Mouse (Mus musculus): ENCODE data around the gene Zkscan16. TPM values are rescaled to one million over a fixed set of nuclear protein-coding genes. Genes with fewer than 3 reads are reported as not detected.

Zkscan16 gene
- total and polyA plus RNA-seq, 3 experiments: not detected

- Histone ChIP-seq H3K4me3 (ENCODE audit: control insufficient read depth in 1 of 2, insufficient read depth in 1 of 2, low read depth in 2 of 2, low read length in 2 of 2) (no peak overlapping the region), H3K9ac (ENCODE audit: control insufficient read depth, low read depth, low read length, poor library complexity, severe bottlenecking) (no peak overlapping the region), H3K9me3 (replicated peaks; ENCODE audit: insufficient read depth, low read length) (no peaks in the 10 kb centered on the region), H3K79me2 (ENCODE audit: control insufficient read depth, insufficient read depth, low read length, poor library complexity) (no peaks in the 10 kb centered on the region), H3K4me1 (ENCODE audit: control insufficient read depth in 1 of 2, insufficient read depth in 2 of 2, low read length in 2 of 2) (no peaks in the 10 kb centered on the region), H3K27me3 (ENCODE audit: control insufficient read depth in 1 of 2, insufficient read depth in 2 of 2, low read length in 2 of 2) (peaks cover 0 to 1% of the 10 kb centered on the region in 2 experiments; a peak in 1 of 4 replicates), H3K36me3 (ENCODE audit: control insufficient read depth in 1 of 2, insufficient read depth in 2 of 2, low read length in 2 of 2) (no peaks in the 10 kb centered on the region), H3K27ac (ENCODE audit: control insufficient read depth, low read depth, low read length) (no peak overlapping the region)
- TF ChIP-seq MYC (IDR thresholded peaks at IDR 0.05; ENCODE audit: low read depth, low read length) (no peak), POLR2AphosphoS5 (IDR thresholded peaks at IDR 0.05; ENCODE audit: borderline replicate concordance, low read depth, low read length) (no peak), CHD2 (IDR thresholded peaks at IDR 0.05; ENCODE audit: low read length) (no peak), GABPA (IDR thresholded peaks at IDR 0.05; ENCODE audit: low read depth, low read length) (no peak), BHLHE40 (IDR thresholded peaks at IDR 0.05; ENCODE audit: borderline replicate concordance, low read depth, low read length) (no peak), TBP (IDR thresholded peaks at IDR 0.05; ENCODE audit: low read depth, low read length) (no peak), MEF2A (IDR thresholded peaks at IDR 0.05; ENCODE audit: extremely low read depth, insufficient replicate concordance, low read depth, low read length, poor library complexity, severe bottlenecking) (no peak), SIN3A (IDR thresholded peaks at IDR 0.05; ENCODE audit: low read length) (no peak), CHD1 (IDR thresholded peaks at IDR 0.05; ENCODE audit: low read depth, low read length) (no peak), ZKSCAN1 (IDR thresholded peaks at IDR 0.05; ENCODE audit: low read depth, low read length) (no peak), KAT2A (conservative IDR thresholded peaks at IDR 0.05; ENCODE audit: low read depth, low read length) (no peak), EP300 (IDR thresholded peaks at IDR 0.05; ENCODE audit: low read depth in 1 of 2, low read length in 2 of 2) (no peak), POLR2A (IDR thresholded peaks at IDR 0.05; ENCODE audit: control insufficient read depth in 1 of 2, insufficient read depth in 1 of 2, low read depth in 1 of 2, low read length in 2 of 2, poor library complexity in 1 of 2) (no peak), SMC3 (IDR thresholded peaks at IDR 0.05; ENCODE audit: low read depth, low read length) (no peak), MAZ (IDR thresholded peaks at IDR 0.05; ENCODE audit: low read depth, low read length) (no peak)
- no peak for DNase-seq (ENCODE audit: low read depth, low spot score)
Measured at GRCm38 (mm10) chr4:58942942-58943341, 486 bp upstream of the Zkscan16 start.

GRCm38 (mm10) chr4:58944206-58944553 lies 752 bp downstream of the Zkscan16 start:
- no peaks in the 10 kb centered on the region for H3K79me2 ChIP-seq (ENCODE audit: control insufficient read depth, insufficient read depth, low read length, poor library complexity)
- no peak overlapping the region for H3K9ac ChIP-seq (ENCODE audit: control insufficient read depth, low read depth, low read length, poor library complexity, severe bottlenecking)
- H3K27ac ChIP-seq (ENCODE audit: control insufficient read depth, low read depth, low read length): no peak overlapping the region
- H3K4me1 ChIP-seq (ENCODE audit: control insufficient read depth in 1 of 2, insufficient read depth in 2 of 2, low read length in 2 of 2): no peaks in the 10 kb centered on the region
- H3K9me3 ChIP-seq (replicated peaks; ENCODE audit: insufficient read depth, low read length): no peaks in the 10 kb centered on the region
- TF ChIP-seq MAX (IDR thresholded peaks at IDR 0.05; ENCODE audit: low read length): no peak
- no peak for TF ChIP-seq RCOR1 (IDR thresholded peaks at IDR 0.05; ENCODE audit: low read depth, low read length)
- no peak for TF ChIP-seq NELFE (IDR thresholded peaks at IDR 0.05; ENCODE audit: low read depth, low read length)
- no peak for TF ChIP-seq E2F4 (IDR thresholded peaks at IDR 0.05; ENCODE audit: borderline replicate concordance, low read depth, low read length)
- no peak for TF ChIP-seq EP300 (IDR thresholded peaks at IDR 0.05; ENCODE audit: low read depth in 1 of 2, low read length in 2 of 2)
- TF ChIP-seq MEF2A (IDR thresholded peaks at IDR 0.05; ENCODE audit: extremely low read depth, insufficient replicate concordance, low read depth, low read length, poor library complexity, severe bottlenecking): no peak
- TF ChIP-seq UBTF (IDR thresholded peaks at IDR 0.05; ENCODE audit: borderline replicate concordance, insufficient read depth, low read depth, low read length): no peak
- no peak for TF ChIP-seq NRF1 (IDR thresholded peaks at IDR 0.05; ENCODE audit: insufficient read depth, low read depth, low read length, poor library complexity, severe bottlenecking)
- TF ChIP-seq TAL1 (IDR thresholded peaks at IDR 0.05; ENCODE audit: low read length): no peak
- no peak for TF ChIP-seq CHD2 (IDR thresholded peaks at IDR 0.05; ENCODE audit: low read length)
- no peak for TF ChIP-seq MAZ (IDR thresholded peaks at IDR 0.05; ENCODE audit: low read depth, low read length)
- TF ChIP-seq MAFK (IDR thresholded peaks at IDR 0.05; ENCODE audit: borderline replicate concordance, low read depth, low read length): no peak
- TF ChIP-seq TCF12 (IDR thresholded peaks at IDR 0.05; ENCODE audit: low read depth, low read length): no peak
- TF ChIP-seq ELF1 (IDR thresholded peaks at IDR 0.05; ENCODE audit: low read depth, low read length): no peak
- TF ChIP-seq CTCF (IDR thresholded peaks at IDR 0.05 in 2 of 3, conservative IDR thresholded peaks at IDR 0.05 in 1 of 3; ENCODE audit: control insufficient read depth in 1 of 3, insufficient read depth in 1 of 3, low read depth in 2 of 3, low read length in 3 of 3, poor library complexity in 1 of 3, severe bottlenecking in 1 of 3): no peak
- no peak for TF ChIP-seq BHLHE40 (IDR thresholded peaks at IDR 0.05; ENCODE audit: borderline replicate concordance, low read depth, low read length)
- TF ChIP-seq POLR2AphosphoS5 (IDR thresholded peaks at IDR 0.05; ENCODE audit: borderline replicate concordance, low read depth, low read length): no peak
- no peak for TF ChIP-seq SIN3A (IDR thresholded peaks at IDR 0.05; ENCODE audit: low read length)
- TF ChIP-seq RAD21 (IDR thresholded peaks at IDR 0.05; ENCODE audit: low read depth, low read length): no peak
- H3K27me3 ChIP-seq (ENCODE audit: control insufficient read depth in 1 of 2, insufficient read depth in 2 of 2, low read length in 2 of 2): peaks cover 0 to 1% of the 10 kb centered on the region in 2 experiments; a peak in 1 of 4 replicates
- no peak overlapping the region for H3K4me3 ChIP-seq (ENCODE audit: control insufficient read depth in 1 of 2, insufficient read depth in 1 of 2, low read depth in 2 of 2, low read length in 2 of 2)
- no peaks in the 10 kb centered on the region for H3K36me3 ChIP-seq (ENCODE audit: control insufficient read depth in 1 of 2, insufficient read depth in 2 of 2, low read length in 2 of 2)
- no peak for DNase-seq (ENCODE audit: low read depth, low spot score)

Data from MEL (cell line).